Mouse (Mus musculus) MEL (cell line): Measurements from ENCODE around the gene Tbc1d7. TPM values are rescaled to one million over a fixed set of nuclear protein-coding genes. Genes with fewer than 3 reads are reported as not detected.

Source experiments
- DNase-seq: peaks from one replicate; pipeline ENCODE4 v3.0.0; 2011; ENCODE audit warnings: low read depth, low spot score
- H3K27ac ChIP-seq: 2 replicates; pipeline ENCODE4 v1.5.1; 2012; ENCODE audit warnings: low read depth, mild to moderate bottlenecking, control low read depth, low read length, moderate library complexity; ENCODE audit not compliant: control insufficient read depth
- H3K27me3 ChIP-seq, 2 experiments: fragments of 150-350 bp in 1 of 2; sonication (generic) in 1 of 2; 2 replicates each; pipeline ENCODE4 v1.6.1; 2012; ENCODE audit warnings: low read length in 2 of 2, mild to moderate bottlenecking in 2 of 2, improper control_type of control experiment in 1 of 2, moderate library complexity in 1 of 2; ENCODE audit not compliant: insufficient read depth in 2 of 2, control insufficient read depth in 1 of 2
- H3K36me3 ChIP-seq, 2 experiments: 2 replicates each; pipeline ENCODE4 v1.6.1; 2012 to 2014; ENCODE audit warnings: low read length in 2 of 2, improper control_type of control experiment in 1 of 2, inconsistent platforms in 1 of 2, mild to moderate bottlenecking in 1 of 2; ENCODE audit not compliant: insufficient read depth in 2 of 2, control insufficient read depth in 1 of 2
- H3K4me1 ChIP-seq, 2 experiments: fragments of 150-350 bp in 1 of 2; sonication (generic) in 1 of 2; 2 replicates each; pipeline ENCODE4 v1.6.1; 2012; ENCODE audit warnings: low read length in 2 of 2, improper control_type of control experiment in 1 of 2, mild to moderate bottlenecking in 1 of 2; ENCODE audit not compliant: insufficient read depth in 2 of 2, control insufficient read depth in 1 of 2
- H3K4me3 ChIP-seq, 2 experiments: fragments of 150-350 bp in 1 of 2; sonication (generic) in 1 of 2; 2 replicates each; pipeline ENCODE4 v1.5.1; 2012; ENCODE audit warnings: low read depth in 2 of 2, low read length in 2 of 2, mild to moderate bottlenecking in 2 of 2, moderate library complexity in 2 of 2, control low read depth in 1 of 2, improper control_type of control experiment in 1 of 2; ENCODE audit not compliant: control insufficient read depth in 1 of 2, insufficient read depth in 1 of 2
- H3K79me2 ChIP-seq: 2 replicates; pipeline ENCODE4 v1.6.1; 2012; ENCODE audit warnings: mild to moderate bottlenecking, low read length, moderate library complexity; ENCODE audit not compliant: control insufficient read depth, poor library complexity, insufficient read depth
- H3K9ac ChIP-seq: 2 replicates; pipeline ENCODE4 v1.6.1; 2012; ENCODE audit warnings: low read depth, mild to moderate bottlenecking, control low read depth, low read length, moderate library complexity; ENCODE audit not compliant: control insufficient read depth, poor library complexity, severe bottlenecking
- H3K9me3 ChIP-seq: fragments of 150-350 bp; sonication (generic); replicated peaks from 2 replicates; pipeline ENCODE4 v1.6.1; 2012; ENCODE audit warnings: mild to moderate bottlenecking, low read length, improper control_type of control experiment, moderate library complexity; ENCODE audit not compliant: insufficient read depth
- BHLHE40 ChIP-seq: IDR thresholded peaks from 2 replicates; pipeline ENCODE4 v1.6.1; 2012; ENCODE audit warnings: low read depth, mild to moderate bottlenecking, inconsistent platforms, low read length, improper control_type of control experiment, borderline replicate concordance
- CHD1 ChIP-seq: IDR thresholded peaks from 2 replicates; pipeline ENCODE4 v1.6.1; 2012; ENCODE audit warnings: low read depth, mild to moderate bottlenecking, inconsistent platforms, low read length, improper control_type of control experiment
- CHD2 ChIP-seq: IDR thresholded peaks from 2 replicates; pipeline ENCODE4 v1.6.1; 2011; ENCODE audit warnings: low read length, improper control_type of control experiment
- CTCF ChIP-seq, 3 experiments: IDR thresholded peaks in 2 of 3; conservative IDR thresholded peaks in 1 of 3; 2 replicates each; pipeline ENCODE4 v1.5.1; 2011 to 2012; ENCODE audit warnings: low read length in 3 of 3, low read depth in 2 of 3, mild to moderate bottlenecking in 2 of 3, improper control_type of control experiment in 1 of 3, inconsistent platforms in 1 of 3, mixed read lengths in 1 of 3, moderate library complexity in 1 of 3; ENCODE audit not compliant: control insufficient read depth in 1 of 3, insufficient read depth in 1 of 3, poor library complexity in 1 of 3, severe bottlenecking in 1 of 3
- E2F4 ChIP-seq: IDR thresholded peaks from 2 replicates; pipeline ENCODE4 v1.6.1; 2011; ENCODE audit warnings: low read depth, low read length, improper control_type of control experiment, borderline replicate concordance
- EP300 ChIP-seq, 2 experiments: IDR thresholded peaks; 2 replicates each; pipeline ENCODE4 v1.6.1; 2011; ENCODE audit warnings: improper control_type of control experiment in 2 of 2, low read length in 2 of 2, low read depth in 1 of 2, mild to moderate bottlenecking in 1 of 2
- ETS1 ChIP-seq: IDR thresholded peaks from 2 replicates; pipeline ENCODE4 v1.6.1; 2012; ENCODE audit warnings: low read depth, mild to moderate bottlenecking, inconsistent platforms, low read length, improper control_type of control experiment, moderate library complexity
- HCFC1 ChIP-seq: IDR thresholded peaks from 2 replicates; pipeline ENCODE4 v1.6.1; 2012; ENCODE audit warnings: low read depth, mild to moderate bottlenecking, inconsistent platforms, low read length, improper control_type of control experiment, moderate library complexity
- JUND ChIP-seq: IDR thresholded peaks from 2 replicates; pipeline ENCODE4 v1.6.1; 2011; ENCODE audit warnings: low read depth, mild to moderate bottlenecking, improper control_type of control experiment, low read length
- KAT2A ChIP-seq: conservative IDR thresholded peaks from 2 replicates; pipeline ENCODE4 v1.6.1; 2012; ENCODE audit warnings: low read depth, low read length, improper control_type of control experiment, inconsistent platforms
- MAFK ChIP-seq: IDR thresholded peaks from 2 replicates; pipeline ENCODE4 v1.6.1; 2011; ENCODE audit warnings: low read depth, mild to moderate bottlenecking, low read length, improper control_type of control experiment, borderline replicate concordance
- MAX ChIP-seq: IDR thresholded peaks from 2 replicates; pipeline ENCODE4 v1.6.1; 2011; ENCODE audit warnings: low read length, improper control_type of control experiment
- MAZ ChIP-seq: IDR thresholded peaks from 2 replicates; pipeline ENCODE4 v1.6.1; 2012; ENCODE audit warnings: low read depth, mild to moderate bottlenecking, inconsistent platforms, low read length, improper control_type of control experiment
- MEF2A ChIP-seq: IDR thresholded peaks from 2 replicates; pipeline ENCODE4 v1.6.1; 2014; ENCODE audit warnings: low read depth, mild to moderate bottlenecking, inconsistent platforms, low read length, improper control_type of control experiment; ENCODE audit not compliant: poor library complexity, insufficient replicate concordance, severe bottlenecking; ENCODE audit errors: extremely low read depth
- MXI1 ChIP-seq: IDR thresholded peaks from 2 replicates; pipeline ENCODE4 v1.6.1; 2011; ENCODE audit warnings: mild to moderate bottlenecking, low read depth, low read length, improper control_type of control experiment
- MYC ChIP-seq: IDR thresholded peaks from 2 replicates; pipeline ENCODE4 v1.6.1; 2011; ENCODE audit warnings: low read depth, mild to moderate bottlenecking, low read length, improper control_type of control experiment, moderate library complexity
- POLR2AphosphoS2 ChIP-seq: IDR thresholded peaks from 2 replicates; pipeline ENCODE4 v1.6.1; 2011; ENCODE audit warnings: low read length, improper control_type of control experiment
- POLR2AphosphoS5 ChIP-seq: IDR thresholded peaks from 2 replicates; pipeline ENCODE4 v1.6.1; 2012; ENCODE audit warnings: low read depth, borderline replicate concordance, mild to moderate bottlenecking, inconsistent platforms, low read length, moderate library complexity, mixed read lengths
- SMC3 ChIP-seq: IDR thresholded peaks from 2 replicates; pipeline ENCODE4 v1.6.1; 2011; ENCODE audit warnings: low read depth, low read length, improper control_type of control experiment
- TAL1 ChIP-seq: IDR thresholded peaks from 2 replicates; pipeline ENCODE4 v1.6.1; 2012; ENCODE audit warnings: mild to moderate bottlenecking, inconsistent platforms, low read length, moderate library complexity, mixed read lengths
- TBP ChIP-seq: IDR thresholded peaks from 2 replicates; pipeline ENCODE4 v1.8.0; 2011; ENCODE audit warnings: low read depth, low read length, improper control_type of control experiment
- ZC3H11A ChIP-seq: IDR thresholded peaks from 2 replicates; pipeline ENCODE4 v1.6.1; 2012; ENCODE audit warnings: low read depth, mild to moderate bottlenecking, inconsistent platforms, low read length, improper control_type of control experiment
- ZKSCAN1 ChIP-seq: IDR thresholded peaks from 2 replicates; pipeline ENCODE4 v1.6.1; 2012; ENCODE audit warnings: low read depth, mild to moderate bottlenecking, inconsistent platforms, low read length, improper control_type of control experiment, moderate library complexity
- ZMIZ1 ChIP-seq: IDR thresholded peaks from 2 replicates; pipeline ENCODE4 v1.6.1; 2012; ENCODE audit warnings: low read depth, mild to moderate bottlenecking, inconsistent platforms, low read length, improper control_type of control experiment, moderate library complexity
- polyA plus RNA-seq, 2 experiments: library from polyadenylated mRNA; stranded (reverse) in 1 of 2; unstranded in 1 of 2; fragments of >175 nt in 1 of 2; fragments of >200 nt in 1 of 2; gene quantifications; 2 replicates each; pipeline versions ENCODE4 v1.2.1 to v1.2.4; 2012; ENCODE audit warnings: low replicate concordance in 2 of 2, low read depth in 1 of 2; ENCODE audit not compliant: insufficient read length in 2 of 2, insufficient read depth in 1 of 2, missing spikeins in 1 of 2
- total RNA-seq: library from RNA; depleted of rRNA; stranded (reverse); fragments of 300-350 nt; gene quantifications from 2 replicates; pipeline ENCODE4 v1.2.3, GENCODE M21; 2012

Gene Tbc1d7
- total and polyA plus RNA-seq, 3 experiments: 11.6 to 29.4 TPM; not detected in 1

- Histone ChIP-seq H3K9ac (no peak overlapping the region), H3K79me2 (no peaks in the 10 kb centered on the region), H3K4me3 (no peak overlapping the region), H3K4me1 (no peaks in the 10 kb centered on the region), H3K27ac (no peak overlapping the region), H3K27me3 (no peaks in the 10 kb centered on the region), H3K36me3 (no peaks in the 10 kb centered on the region), H3K9me3 (no peaks in the 10 kb centered on the region)
- DNase-seq: no peak
- TF ChIP-seq ETS1 (no peak), KAT2A (no peak), ZMIZ1 (no peak), MEF2A (no peak), ZC3H11A (no peak), EP300 (IDR thresholded peaks at IDR 0.05; ENCODE audit: low read depth in 1 of 2, low read length in 2 of 2) (no peak), BHLHE40 (no peak), CHD2 (no peak), POLR2AphosphoS2 (no peak), TAL1 (no peak), HCFC1 (no peak), MYC (no peak), MXI1 (no peak)
Observed at GRCm38 (mm10) chr13:43158281-43158680, 13.0 kb downstream of the Tbc1d7 start.

DNA sequence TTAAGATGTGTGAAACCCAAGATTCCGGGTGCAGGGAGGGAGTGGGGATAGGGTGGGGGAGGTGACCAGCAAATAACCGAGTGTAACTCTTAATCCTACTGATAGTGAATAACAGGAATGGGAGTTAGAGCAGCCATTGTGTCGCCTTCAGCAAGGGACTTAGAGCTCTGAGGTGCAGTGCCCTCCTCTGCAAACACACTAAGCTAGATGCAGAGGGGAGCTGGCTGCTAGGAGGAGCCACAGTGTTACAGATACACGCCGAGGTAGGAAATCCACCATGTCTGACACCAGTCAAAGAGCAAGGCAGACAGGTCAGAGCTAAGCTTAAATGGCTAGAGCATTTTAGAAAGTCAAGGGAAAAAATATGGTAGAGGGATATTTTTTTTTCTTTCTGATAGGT is 13.9 kb downstream of the Tbc1d7 start:
- no peak for DNase-seq
- H3K27ac ChIP-seq: no peak overlapping the region
- H3K79me2 ChIP-seq: no peaks in the 10 kb centered on the region
- H3K36me3 ChIP-seq: no peaks in the 10 kb centered on the region
- TF ChIP-seq TAL1 (no peak), BHLHE40 (no peak), HCFC1 (no peak), CTCF (IDR thresholded peaks at IDR 0.05 in 2 of 3, conservative IDR thresholded peaks at IDR 0.05 in 1 of 3; ENCODE audit: control insufficient read depth in 1 of 3, insufficient read depth in 1 of 3, low read depth in 2 of 3, low read length in 3 of 3, poor library complexity in 1 of 3, severe bottlenecking in 1 of 3) (no peak), EP300 (IDR thresholded peaks at IDR 0.05; ENCODE audit: low read depth in 1 of 2, low read length in 2 of 2) (no peak), MXI1 (no peak), ZMIZ1 (no peak), SMC3 (no peak), ZKSCAN1 (no peak), MAX (no peak), CHD2 (no peak), MAFK (no peak), E2F4 (no peak), CHD1 (no peak), MAZ (no peak), POLR2AphosphoS5 (no peak), TBP (no peak), JUND (no peak)
- H3K4me3 ChIP-seq: no peak overlapping the region
- H3K27me3 ChIP-seq: no peaks in the 10 kb centered on the region
- no peaks in the 10 kb centered on the region for H3K9me3 ChIP-seq
- H3K9ac ChIP-seq: no peak overlapping the region
- H3K4me1 ChIP-seq: no peaks in the 10 kb centered on the region
